In the genomic region with DNA sequence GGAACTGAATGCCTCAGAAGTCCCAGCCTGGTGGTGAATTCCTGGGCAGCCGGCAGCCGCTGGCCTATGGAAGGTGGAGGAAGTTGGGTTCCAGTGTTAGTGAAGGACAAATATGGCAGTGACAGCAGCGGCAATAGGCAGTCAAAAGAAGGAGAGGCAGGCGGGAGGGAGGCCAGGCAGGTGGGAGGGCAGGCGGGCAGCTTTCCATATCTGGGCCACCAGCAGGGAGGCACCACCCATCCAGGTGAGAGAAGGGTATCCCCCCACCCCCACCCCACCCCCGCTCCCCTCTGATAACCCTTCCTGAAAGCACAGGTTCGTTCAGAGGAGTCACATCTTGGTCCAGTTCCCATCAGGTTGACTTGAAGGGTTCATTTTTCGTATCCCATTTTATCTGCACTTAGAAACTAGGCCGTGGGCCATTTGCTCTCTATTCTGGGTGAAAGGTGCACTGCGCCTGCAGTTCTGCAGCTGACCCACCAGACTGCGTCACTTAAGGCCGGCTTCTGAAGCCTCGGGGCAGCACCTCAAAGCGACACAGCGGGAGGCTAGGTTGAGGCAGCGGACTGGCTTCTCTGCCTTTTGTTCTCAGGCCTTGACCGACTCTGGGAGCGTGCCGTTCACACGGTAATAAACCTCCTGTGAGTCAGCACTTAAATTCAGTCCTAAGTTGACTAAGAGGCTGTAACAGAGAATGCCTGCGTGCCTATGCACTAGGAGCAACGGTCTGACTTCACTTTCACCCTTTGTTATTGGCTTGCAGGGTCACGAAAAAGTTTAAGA, we compare ENCODE assay signal across 8 mouse cellular contexts. TPM values are rescaled to one million over a fixed set of nuclear protein-coding genes. Genes with fewer than 3 reads are reported as not detected.
DNase-seq lines count a peak whose midpoint lies in the region; ATAC-seq and TF ChIP-seq lines count a peak whose summit lies in the region.
"Had no signal": no experiment of that assay in that cellular context is flagged by ENCODE, and none has a peak within 500 bp of the region (broad histone marks: within the 10 kb centered on the region; RNA-seq: fewer than 3 reads in every experiment).

No protein-coding gene starts in this region.

- ATAC-seq in midbrain, embryonic 14.5 days (ENCODE audit: low FRiP score, low TSS enrichment), result no peak
- ATAC-seq in midbrain, postnatal 0 days (ENCODE audit: low FRiP score), result no peak
- peak; percentile 58 for ATAC-seq in stomach, postnatal 0 days (ENCODE audit: low FRiP score, low TSS enrichment)

- 12% methylated on average over 23 of the region's 23 CpGs for WGBS in midbrain, embryonic 14.5 days
- 15% methylated on average over 23 of the region's 23 CpGs for WGBS in midbrain, postnatal 0 days
- 17% methylated on average over 23 of the region's 23 CpGs for WGBS in large intestine, adult 2 months
- WGBS in stomach, postnatal 0 days, result 24% methylated on average over 23 of the region's 23 CpGs

- TF ChIP-seq CTCF in midbrain, postnatal 0 days (IDR thresholded peaks at IDR 0.05), result no peak
- TF ChIP-seq CTCF in stomach, postnatal 0 days (IDR thresholded peaks at IDR 0.05; ENCODE audit: low read depth), result no peak

- no peak overlapping the region for H3K4me3 ChIP-seq in midbrain, embryonic 14.5 days (replicated peaks; ENCODE audit: low read depth, low read length)
- H3K4me3 ChIP-seq in midbrain, postnatal 0 days (ENCODE audit: low read depth, low read length), result no peak overlapping the region
- H3K4me3 ChIP-seq in stomach, postnatal 0 days (ENCODE audit: low read depth, low read length), result no peak overlapping the region

- H3K27me3 ChIP-seq in midbrain, embryonic 14.5 days (ENCODE audit: control insufficient read depth, insufficient read depth, low read length), result peaks cover 5% of the 10 kb centered on the region; the same call in 1 of the 2 replicates
- H3K27me3 ChIP-seq in midbrain, postnatal 0 days (ENCODE audit: insufficient read depth, low read length), result peaks cover 8% of the 10 kb centered on the region
- no peaks in the 10 kb centered on the region for H3K27me3 ChIP-seq in stomach, postnatal 0 days (ENCODE audit: control insufficient read depth, insufficient read depth, low read length)

- no peaks in the 10 kb centered on the region for H3K36me3 ChIP-seq in midbrain, embryonic 14.5 days (ENCODE audit: control insufficient read depth, insufficient read depth, low read length)
- H3K36me3 ChIP-seq in midbrain, postnatal 0 days (ENCODE audit: insufficient read depth, low read length), result no peaks in the 10 kb centered on the region
- no peaks in the 10 kb centered on the region for H3K36me3 ChIP-seq in stomach, postnatal 0 days (ENCODE audit: control insufficient read depth, insufficient read depth, low read length)

- peak; percentile 37 for DNase-seq in midbrain, embryonic 14.5 days
- no peak for DNase-seq in midbrain, postnatal 0 days (ENCODE audit: low spot score)
- peak; percentile 46 for DNase-seq in brain, adult 2 months (ENCODE audit: low read depth, low spot score)
- peak; percentile 56 for DNase-seq in large intestine, adult 2 months (ENCODE audit: low read depth, low spot score)
- peak; percentile 45 for DNase-seq in stomach, postnatal 0 days (ENCODE audit: low spot score)
- DNase-seq in gastrocnemius, postnatal 25 days, result no peak
- no peak for DNase-seq in B cell, adult 2 months

- no peak overlapping the region for H3K4me2 ChIP-seq in midbrain, embryonic 14.5 days (ENCODE audit: low read length)
- H3K4me2 ChIP-seq in midbrain, postnatal 0 days (ENCODE audit: low read depth, low read length, poor library complexity, severe bottlenecking), result no peak overlapping the region
- no peak overlapping the region for H3K4me2 ChIP-seq in stomach, postnatal 0 days (replicated peaks; ENCODE audit: low read depth)

- H3K27ac ChIP-seq in midbrain, embryonic 14.5 days (replicated peaks; ENCODE audit: low read depth, low read length), result no peak overlapping the region
- H3K27ac ChIP-seq in midbrain, postnatal 0 days (ENCODE audit: low read depth, low read length), result no peak overlapping the region
- H3K27ac ChIP-seq in stomach, postnatal 0 days (replicated peaks), result 0 out of 2 replicates have a peak overlapping the region, but pooled peaks have one; percentile 9

- no peaks in the 10 kb centered on the region for H3K9me3 ChIP-seq in midbrain, embryonic 14.5 days (ENCODE audit: control insufficient read depth, low read length)
- H3K9me3 ChIP-seq in midbrain, postnatal 0 days (ENCODE audit: low read length), result no peaks in the 10 kb centered on the region
- no peaks in the 10 kb centered on the region for H3K9me3 ChIP-seq in stomach, postnatal 0 days (ENCODE audit: control insufficient read depth, low read length)

- H3K9ac ChIP-seq in midbrain, embryonic 14.5 days (replicated peaks; ENCODE audit: low read length), result no peak overlapping the region
- no peak overlapping the region for H3K9ac ChIP-seq in midbrain, postnatal 0 days (replicated peaks; ENCODE audit: low read length, poor library complexity, severe bottlenecking)
- no peak overlapping the region for H3K9ac ChIP-seq in stomach, postnatal 0 days (ENCODE audit: low read length)

- no peak for TF ChIP-seq EP300 in stomach, postnatal 0 days (optimal IDR thresholded peaks at IDR 0.05)

- no peaks in the 10 kb centered on the region for H3K4me1 ChIP-seq in midbrain, embryonic 14.5 days (ENCODE audit: control insufficient read depth, insufficient read depth, low read length)
- no peaks in the 10 kb centered on the region for H3K4me1 ChIP-seq in midbrain, postnatal 0 days (ENCODE audit: insufficient read depth, low read length)
- no peaks in the 10 kb centered on the region; the same call in 1 of the 2 replicates for H3K4me1 ChIP-seq in stomach, postnatal 0 days (replicated peaks; ENCODE audit: control insufficient read depth, insufficient read depth)

RNA-seq across cellular contexts. Expression of a gene that starts 1.4 kb away (rescaled TPM):
- 0.79 TPM in 1 of 2 replicates, not detected in the other for polyA plus RNA-seq in midbrain, embryonic 14.5 days (2014; fragmentation: Nextera tagmentation; extraction: Ambion mirVana)
- total RNA-seq in midbrain, postnatal 0 days (2014; rRNA removed), result 1.0 and 2.9 TPM in 2 replicates
- polyA plus RNA-seq in midbrain, postnatal 0 days (2015; fragmentation: Nextera tagmentation; extraction: Ambion mirVana), result 0.47 and 0.79 TPM in 2 replicates
- polyA plus RNA-seq in large intestine, adult 2 months (2012; rRNA removed), result 233 and 244 TPM in 2 replicates
- 41.5 and 42.9 TPM in 2 replicates for polyA plus RNA-seq in stomach, postnatal 0 days (2015; fragmentation: Nextera tagmentation; extraction: Ambion mirVana)
- 1 to 10 TPM in 1 of 2 experiments, under 1 TPM in 1; 0.77 to 8.8 TPM for total RNA-seq in gastrocnemius, postnatal 25 days (2021)

RNA-seq across cellular contexts. Expression of a gene that starts 19.7 kb away (rescaled TPM):
- polyA plus RNA-seq in midbrain, embryonic 14.5 days (2014; fragmentation: Nextera tagmentation; extraction: Ambion mirVana), result 94.1 and 96.4 TPM in 2 replicates
- total RNA-seq in midbrain, postnatal 0 days (2014; rRNA removed), result 27.0 and 40.8 TPM in 2 replicates
- 120 and 122 TPM in 2 replicates for polyA plus RNA-seq in midbrain, postnatal 0 days (2015; fragmentation: Nextera tagmentation; extraction: Ambion mirVana)
- polyA plus RNA-seq in large intestine, adult 2 months (2012; rRNA removed), result 45.9 and 50.1 TPM in 2 replicates
- 99.2 and 106 TPM in 2 replicates for polyA plus RNA-seq in stomach, postnatal 0 days (2015; fragmentation: Nextera tagmentation; extraction: Ambion mirVana)
- total RNA-seq in gastrocnemius, postnatal 25 days (2021), result 10 to 100 TPM; 30.9 to 31.9 TPM

RNA-seq across cellular contexts. Expression of a gene that starts 20.0 kb away (rescaled TPM):
- 182 and 196 TPM in 2 replicates for polyA plus RNA-seq in midbrain, embryonic 14.5 days (2014; fragmentation: Nextera tagmentation; extraction: Ambion mirVana)
- total RNA-seq in midbrain, postnatal 0 days (2014; rRNA removed), result 129 and 132 TPM in 2 replicates
- 161 and 178 TPM in 2 replicates for polyA plus RNA-seq in midbrain, postnatal 0 days (2015; fragmentation: Nextera tagmentation; extraction: Ambion mirVana)
- 120 and 148 TPM in 2 replicates for polyA plus RNA-seq in large intestine, adult 2 months (2012; rRNA removed)
- polyA plus RNA-seq in stomach, postnatal 0 days (2015; fragmentation: Nextera tagmentation; extraction: Ambion mirVana), result 119 TPM in 2 replicates
- total RNA-seq in gastrocnemius, postnatal 25 days (2021), result 10 to 100 TPM; 36.5 to 38.9 TPM

RNA-seq across cellular contexts. Expression of a gene that starts 37.9 kb away (rescaled TPM):
- 0.58 and 0.61 TPM in 2 replicates for polyA plus RNA-seq in midbrain, embryonic 14.5 days (2014; fragmentation: Nextera tagmentation; extraction: Ambion mirVana)
- 1.2 and 1.3 TPM in 2 replicates for total RNA-seq in midbrain, postnatal 0 days (2014; rRNA removed)
- polyA plus RNA-seq in midbrain, postnatal 0 days (2015; fragmentation: Nextera tagmentation; extraction: Ambion mirVana), result 0.77 and 0.92 TPM in 2 replicates
- 253 and 296 TPM in 2 replicates for polyA plus RNA-seq in large intestine, adult 2 months (2012; rRNA removed)
- polyA plus RNA-seq in stomach, postnatal 0 days (2015; fragmentation: Nextera tagmentation; extraction: Ambion mirVana), result 851 and 1,082 TPM in 2 replicates
- 1 to 10 TPM; 4.2 to 8.1 TPM for total RNA-seq in gastrocnemius, postnatal 25 days (2021)
- total RNA-seq: megakaryocyte, adult 5-6 weeks had no signal

RNA-seq across cellular contexts. Expression of a gene that starts 50.9 kb away (rescaled TPM):
- polyA plus RNA-seq in midbrain, embryonic 14.5 days (2014; fragmentation: Nextera tagmentation; extraction: Ambion mirVana), result 0.07 and 0.55 TPM in 2 replicates
- 0.22 and 2.0 TPM in 2 replicates for total RNA-seq in midbrain, postnatal 0 days (2014; rRNA removed)
- 0.29 and 0.31 TPM in 2 replicates for polyA plus RNA-seq in midbrain, postnatal 0 days (2015; fragmentation: Nextera tagmentation; extraction: Ambion mirVana)
- not detected in 2 replicates for polyA plus RNA-seq in large intestine, adult 2 months (2012; rRNA removed)
- polyA plus RNA-seq in stomach, postnatal 0 days (2015; fragmentation: Nextera tagmentation; extraction: Ambion mirVana), result 0.47 and 0.61 TPM in 2 replicates
- under 1 TPM in 1 of 2 experiments, not detected in 1; 0.11 TPM for total RNA-seq in gastrocnemius, postnatal 25 days (2021)
- total RNA-seq: megakaryocyte, adult 5-6 weeks had no signal

Comparison
In these comparisons a context has a peak if more than half of its experiments do, and no peak if none do; other contexts are left out.
1. DNase-seq: peak in midbrain, embryonic 14.5 days (single experiment), brain, adult 2 months (single experiment), large intestine, adult 2 months (single experiment) and stomach, postnatal 0 days (single experiment); none in midbrain, postnatal 0 days (single experiment), gastrocnemius, postnatal 25 days (single experiment) and B cell, adult 2 months (0 of 2).
2. RNA of a gene that starts 1.4 kb away (polyA plus RNA-seq): 233 to 244 TPM in large intestine, adult 2 months and 41.5 to 42.9 TPM in stomach, postnatal 0 days; 0.79 TPM in midbrain, embryonic 14.5 days and 0.47 to 0.79 TPM in midbrain, postnatal 0 days; every median in the first group is over 10 times any median in the second.